Mouse (Mus musculus): ENCODE results near the gene Ctsh.
"Not testable (repeated sequence)": the region's sequence is repeated elsewhere in the genome, so short reads cannot be mapped to it uniquely, and the experiment has no call there.

Gene Ctsh

GRCm38 (mm10) chr9:90059828-90060573 lies 6.0 kb downstream of the Ctsh start:
- DNase-seq, result no peak

DNA sequence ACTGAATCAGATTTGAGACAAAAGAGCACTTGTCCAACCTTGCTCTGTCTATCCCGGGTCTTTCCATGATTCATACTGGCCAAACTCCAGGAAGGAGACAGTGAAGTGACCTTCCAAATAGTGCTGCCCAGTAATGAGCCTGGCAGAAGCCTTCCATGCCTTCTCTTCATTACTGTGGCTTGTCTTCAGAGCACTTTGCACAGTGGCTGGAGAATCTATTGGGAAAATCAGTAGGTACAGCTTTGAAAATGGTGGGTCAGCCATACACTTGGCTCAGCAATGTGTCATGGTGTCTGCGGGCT lies 6.6 kb downstream of the Ctsh start:
- DNase-seq, result no peak

DNA sequence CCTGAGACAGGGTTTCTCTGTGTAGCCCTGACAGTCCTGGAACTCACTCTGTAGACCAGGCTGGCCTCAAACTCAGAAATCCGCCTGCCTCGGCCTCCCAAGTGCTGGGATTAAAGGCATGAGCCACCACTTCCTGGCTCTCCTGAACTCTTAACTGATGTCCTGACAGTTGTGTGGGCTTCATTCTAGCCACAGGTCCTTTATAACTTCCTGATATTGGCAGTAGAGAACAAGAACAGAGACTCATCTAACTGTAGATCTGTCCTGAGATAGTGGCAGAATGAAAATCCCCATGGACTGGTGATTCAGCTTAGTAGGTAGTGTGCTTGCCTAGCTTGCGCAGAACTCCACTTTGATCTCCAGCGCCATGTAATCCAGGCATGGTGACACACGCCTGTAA lies 7.0 kb downstream of the Ctsh start:
- not testable (repeated sequence) for DNase-seq

GRCm38 (mm10) chr9:90067341-90067740 lies 13.4 kb downstream of the Ctsh start:
- DNase-seq, result no peak

DNA sequence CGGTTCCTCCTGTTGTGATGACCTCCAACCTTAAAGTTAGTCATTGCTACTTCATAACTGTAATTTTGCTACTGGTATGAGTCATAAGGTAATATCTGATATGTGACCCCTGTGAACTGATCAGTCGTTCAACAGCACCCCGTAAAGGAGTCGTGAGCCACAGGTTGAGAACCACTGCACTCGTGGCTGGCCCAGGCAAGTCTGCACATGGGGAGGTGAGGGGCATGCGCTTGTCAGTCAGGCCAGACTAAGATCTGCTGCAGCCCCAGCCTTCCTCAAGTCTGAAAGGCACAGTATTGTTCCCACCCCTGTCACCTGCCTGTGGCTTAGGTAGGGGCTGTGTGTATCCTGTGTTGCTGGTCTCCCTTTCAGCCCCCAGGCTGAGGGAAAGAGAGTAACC lies 14.8 kb downstream of the Ctsh start:
- DNase-seq, result no peak

DNA sequence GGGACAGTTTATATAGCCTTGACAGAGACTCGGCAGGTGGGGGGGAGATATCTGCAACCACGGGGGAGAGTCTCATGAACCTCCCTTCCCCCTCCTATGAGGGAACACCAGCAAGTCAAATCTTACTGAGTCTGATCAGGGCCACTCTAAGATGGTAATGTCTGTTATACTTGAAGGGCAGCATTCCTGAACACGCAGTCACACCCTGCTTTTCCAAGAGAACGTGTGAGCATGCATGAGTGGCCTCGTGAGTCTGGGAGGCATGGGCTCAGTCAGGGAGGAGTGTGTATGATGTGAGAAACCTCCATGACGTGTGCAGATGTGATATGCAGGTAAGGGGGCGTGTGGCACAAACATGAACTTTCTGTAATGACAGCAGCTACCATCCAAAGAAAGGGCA lies 15.5 kb downstream of the Ctsh start:
- DNase-seq, result no peak

DNA sequence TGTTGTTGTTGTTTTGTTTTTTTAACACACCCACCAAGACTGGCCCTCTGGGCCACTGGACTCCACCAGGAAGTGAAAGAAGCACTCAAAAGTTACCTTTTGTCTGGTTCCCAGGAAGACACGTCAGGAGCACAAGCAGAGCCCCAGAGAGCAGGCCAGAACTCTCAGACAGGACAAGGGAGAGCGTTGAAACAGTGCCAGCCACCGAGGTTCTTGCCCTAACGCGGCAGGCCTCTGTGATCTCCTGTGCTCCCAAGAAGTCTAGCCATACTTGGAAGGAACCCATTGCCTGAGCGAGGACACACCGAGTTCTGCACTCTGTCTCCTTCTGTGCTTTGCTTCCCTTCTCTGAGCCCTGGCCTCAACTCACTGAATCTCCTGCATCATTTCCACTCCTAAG lies 16.2 kb downstream of the Ctsh start:
- no peak for DNase-seq

DNA sequence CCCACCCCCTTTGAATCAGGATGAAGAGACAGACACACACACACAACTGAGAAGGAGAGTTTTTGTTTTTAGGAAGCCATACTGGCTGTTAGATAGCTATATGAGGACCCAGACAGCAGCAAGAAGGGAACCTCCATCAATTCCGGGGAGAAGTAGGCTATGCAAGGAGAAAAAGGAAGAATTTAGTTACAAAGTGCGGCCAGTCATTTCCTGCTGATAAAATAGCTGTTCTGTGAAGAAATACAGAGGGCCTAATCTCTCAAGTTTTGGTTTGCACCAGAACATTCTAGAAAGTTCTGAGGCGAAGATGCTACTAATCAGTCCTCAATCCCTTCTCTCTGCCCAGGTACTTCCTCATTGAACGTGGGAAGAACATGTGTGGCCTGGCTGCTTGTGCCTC lies 21.4 kb downstream of the Ctsh start:
- no peak for DNase-seq

GRCm38 (mm10) chr9:90076131-90076530 lies 22.2 kb downstream of the Ctsh start:
- no peak for DNase-seq

DNA sequence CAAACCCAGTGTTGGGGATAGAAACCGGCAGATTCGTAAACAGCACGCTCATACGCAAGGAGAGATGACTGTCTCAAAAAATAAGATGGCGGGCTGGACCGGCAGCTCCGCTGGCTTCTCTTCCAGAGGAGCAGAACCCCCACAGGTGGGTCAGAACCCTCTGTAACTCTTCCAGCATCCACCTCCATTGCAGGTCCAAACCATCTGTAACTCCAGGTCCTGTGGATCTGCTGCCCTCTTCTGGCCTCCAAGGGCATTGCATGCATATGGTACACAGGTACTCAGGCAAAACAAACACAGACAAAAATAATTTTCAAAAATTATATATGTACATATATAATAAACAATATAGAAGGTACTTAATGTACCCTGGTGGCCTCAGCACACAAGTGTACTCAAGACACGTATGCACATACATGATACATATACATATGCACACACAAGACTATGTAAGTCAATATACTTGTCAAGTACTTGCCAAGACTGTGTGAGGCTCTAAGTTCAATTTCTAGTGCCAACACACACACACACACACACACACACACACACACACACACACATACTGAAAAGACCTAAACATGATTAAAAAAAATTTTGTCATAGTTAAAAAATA lies 23.0 kb downstream of the Ctsh start:
- DNase-seq, result peak; percentile 80

- not testable (repeated sequence) for DNase-seq
Measured at GRCm38 (mm10) chr9:90081961-90082360, 28.0 kb downstream of the Ctsh start.

GRCm38 (mm10) chr9:90082992-90083391 lies 29.0 kb downstream of the Ctsh start:
- DNase-seq, result no peak

GRCm38 (mm10) chr9:90084152-90084551 lies 30.2 kb downstream of the Ctsh start:
- DNase-seq, result no peak

- DNase-seq, result no peak
Measured at GRCm38 (mm10) chr9:90084766-90085468, 31.0 kb downstream of the Ctsh start.

- no peak for DNase-seq
Measured at GRCm38 (mm10) chr9:90087906-90088485, 34.0 kb downstream of the Ctsh start.

- DNase-seq, result no peak
Measured at GRCm38 (mm10) chr9:90089339-90090104, 35.6 kb downstream of the Ctsh start.

DNA sequence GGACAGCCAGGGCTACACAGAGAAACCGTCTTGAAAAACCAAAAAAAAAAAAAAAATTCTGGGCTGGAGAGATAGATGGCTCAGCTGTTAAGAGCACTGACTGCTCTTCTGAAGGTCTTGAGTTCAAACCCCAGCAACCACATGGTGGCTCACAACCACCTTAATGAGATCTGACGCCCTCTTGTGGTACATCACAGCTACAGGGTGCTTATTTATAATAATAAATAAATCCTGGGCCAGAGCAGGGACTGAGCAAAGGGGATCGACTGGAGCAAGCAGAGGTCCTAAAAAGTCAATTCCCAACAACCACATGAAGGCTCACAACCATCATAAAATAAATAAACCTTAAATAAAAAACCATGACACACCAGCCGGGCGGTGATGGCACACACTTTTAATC lies 45.0 kb downstream of the Ctsh start:
- no peak for DNase-seq

DNA sequence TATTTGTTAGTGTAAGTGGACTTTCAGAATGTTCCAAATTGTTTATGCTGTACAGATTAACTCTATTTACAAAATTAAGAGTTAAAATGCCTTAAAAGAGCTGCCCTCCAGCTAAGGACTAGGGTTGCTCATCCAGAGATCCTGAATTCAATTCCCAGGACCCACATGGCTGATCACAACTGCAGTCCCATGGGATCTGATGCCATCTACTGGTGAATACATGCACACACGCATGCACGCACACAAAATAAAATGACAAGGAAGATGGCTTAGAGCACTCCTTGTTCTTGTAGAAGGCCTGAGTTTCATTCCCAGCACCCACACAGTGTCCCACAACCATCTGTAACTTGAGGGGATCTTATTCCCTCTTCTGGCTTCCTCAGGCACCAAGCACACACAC lies 46.8 kb downstream of the Ctsh start:
- DNase-seq, result no peak

DNA sequence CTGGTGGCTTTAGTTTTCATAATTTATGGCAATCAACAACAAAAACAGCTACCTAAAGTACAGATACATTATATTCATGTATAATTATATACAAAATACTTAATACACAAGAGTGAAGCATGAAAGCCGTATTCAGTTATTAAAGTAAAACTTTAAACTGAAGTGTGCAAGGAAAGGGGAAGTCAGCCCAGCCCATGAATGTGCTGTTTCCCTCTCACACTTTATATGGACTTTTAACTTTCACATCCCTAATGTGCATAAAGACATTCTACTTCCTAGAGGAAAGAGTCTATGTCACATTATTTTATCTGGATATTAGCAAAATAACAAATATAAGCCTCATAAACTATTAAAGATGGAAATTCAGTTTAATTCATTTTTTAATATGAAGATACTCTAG lies 51.5 kb downstream of the Ctsh start:
- DNase-seq, result no peak

DNA sequence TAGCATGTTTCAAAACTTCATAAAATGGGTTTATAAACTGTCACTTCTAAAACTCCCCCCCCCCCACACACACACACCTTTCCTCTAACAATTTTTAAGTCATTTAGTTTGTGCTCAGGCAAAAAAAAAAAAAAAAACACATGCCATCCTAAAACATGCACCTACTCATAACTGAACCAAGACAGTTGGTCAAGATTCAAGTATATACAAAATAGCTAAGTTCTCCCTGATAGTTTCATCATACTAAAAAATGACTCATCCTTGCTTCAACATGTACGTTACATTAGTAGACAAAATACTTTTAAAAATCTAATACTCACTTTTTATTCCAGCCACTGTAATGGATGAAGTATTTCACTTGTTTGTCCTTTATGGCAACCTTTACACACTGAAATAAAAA lies 53.0 kb downstream of the Ctsh start:
- DNase-seq, result no peak

DNA sequence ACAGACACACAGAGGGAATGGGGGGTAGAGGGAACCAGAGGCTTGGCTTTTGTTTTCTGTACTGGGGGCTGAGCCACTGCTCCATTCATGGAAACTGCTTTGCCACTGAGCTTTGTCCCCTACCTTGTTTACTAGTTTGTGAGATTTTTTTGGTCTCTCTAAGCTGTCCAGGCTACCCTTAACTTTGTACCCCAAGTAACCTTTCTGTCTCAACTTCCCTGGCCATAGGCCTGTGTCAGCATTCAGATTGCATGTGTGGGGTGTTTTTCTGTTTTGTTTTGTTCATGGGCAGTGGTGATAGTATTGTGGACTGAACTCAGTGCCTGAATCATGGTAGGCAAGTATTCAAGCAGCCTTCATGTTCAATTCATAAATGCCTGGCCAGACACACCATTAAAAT lies 54.3 kb downstream of the Ctsh start:
- no peak for DNase-seq

GRCm38 (mm10) chr9:90109386-90109785 lies 55.4 kb downstream of the Ctsh start:
- DNase-seq, result no peak

DNA sequence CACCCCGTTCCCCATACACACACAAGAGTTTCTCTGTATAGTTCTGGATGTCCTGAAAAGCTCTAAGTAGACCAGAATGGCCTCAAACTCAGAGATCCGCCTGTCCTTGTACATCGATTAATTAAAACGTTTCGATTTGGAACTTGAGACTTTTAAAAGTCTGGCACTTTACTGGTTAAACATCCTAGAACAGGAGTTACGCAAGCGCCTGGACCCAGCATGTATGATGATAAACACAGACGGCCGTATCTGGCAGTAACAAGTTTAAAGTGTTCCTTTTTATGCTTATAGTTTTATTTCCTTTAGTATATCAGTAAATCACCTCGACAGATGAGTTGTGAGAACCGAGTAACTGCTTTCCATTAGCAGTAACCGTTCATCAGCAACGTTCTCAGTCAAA lies 59.2 kb downstream of the Ctsh start:
- no peak for DNase-seq
